Mouse (Mus musculus) testis, adult 2 months (tissue): ENCODE measurements around the gene Gm10272.

Experiments
- CTCF ChIP-seq: fragments of 200-500 bp; IDR thresholded peaks from 2 replicates; pipeline ENCODE4 v1.5.1; 2012; ENCODE audit warnings: low read depth, mild to moderate bottlenecking, inconsistent platforms, low read length, moderate library complexity; ENCODE audit not compliant: control insufficient read depth, insufficient read depth, insufficient replicate concordance
- POLR2A ChIP-seq: fragments of 200-500 bp; IDR thresholded peaks from 2 replicates; pipeline ENCODE4 v1.6.1; 2012; ENCODE audit warnings: low read depth, mild to moderate bottlenecking, inconsistent platforms, low read length, moderate library complexity; ENCODE audit not compliant: control insufficient read depth

GRCm38 (mm10) chr10:77663949-77664665, 42.3 kb upstream of the Gm10272 start:
- TF ChIP-seq POLR2A (no peak), CTCF (no peak)
